Comparison of ENCODE assay signal across 15 mouse cellular contexts in the genomic region with DNA sequence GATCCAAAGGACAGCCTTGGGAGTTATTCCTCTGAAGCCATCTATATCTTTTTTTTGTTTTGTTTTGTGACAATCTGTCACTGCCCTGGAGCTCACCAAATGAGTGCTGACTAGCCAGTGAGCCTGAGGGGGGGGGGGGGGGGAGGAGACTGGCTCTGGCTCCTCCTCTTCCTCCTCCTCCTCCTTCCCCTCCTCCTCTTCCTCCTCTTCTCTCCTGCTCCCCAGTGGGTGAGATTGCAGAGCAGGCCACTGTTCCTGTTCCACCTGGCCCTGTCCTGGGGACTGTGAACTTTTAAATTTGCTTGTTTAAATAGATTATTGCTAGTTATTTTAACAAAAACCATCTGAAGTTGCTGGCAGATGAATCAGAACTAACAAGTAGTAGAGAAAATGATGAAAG. TPM values are rescaled to one million over a fixed set of nuclear protein-coding genes. Genes with fewer than 3 reads are reported as not detected.
DNase-seq lines count a peak whose midpoint lies in the region; ATAC-seq and TF ChIP-seq lines count a peak whose summit lies in the region.
"Had no signal": no experiment of that assay in that cellular context is flagged by ENCODE, and none has a peak within 500 bp of the region (broad histone marks: within the 10 kb centered on the region; RNA-seq: fewer than 3 reads in every experiment).

No protein-coding gene starts in this region.

- no peak for TF ChIP-seq EP300 in liver, postnatal 0 days (IDR thresholded peaks at IDR 0.05; ENCODE audit: low read depth)

- ATAC-seq in liver, postnatal 0 days, result peak; percentile 70
- ATAC-seq: Patski had no signal

- peaks cover 11% of the 10 kb centered on the region; the same call in 1 of the 2 replicates for H3K4me1 ChIP-seq in liver, postnatal 0 days (ENCODE audit: insufficient read depth)

- H3K4me2 ChIP-seq in liver, postnatal 0 days (ENCODE audit: low read depth, low read length), result peak overlapping the region; percentile 36

- no peak for TF ChIP-seq CTCF in liver, postnatal 0 days (IDR thresholded peaks at IDR 0.05; ENCODE audit: low read depth)

- no peaks in the 10 kb centered on the region for H3K9me3 ChIP-seq in liver, postnatal 0 days (ENCODE audit: low read length)

- no peak overlapping the region for H3K9ac ChIP-seq in liver, postnatal 0 days (replicated peaks)

- peaks cover 47% of the 10 kb centered on the region for H3K36me3 ChIP-seq in liver, postnatal 0 days (replicated peaks; ENCODE audit: insufficient read depth, low read length)

- no peaks in the 10 kb centered on the region for H3K27me3 ChIP-seq in liver, postnatal 0 days (ENCODE audit: insufficient read depth, low read length)
- H3K27me3 ChIP-seq: Patski had no signal

- peak; percentile 49 for DNase-seq in A20 (ENCODE audit: low read depth, low spot score)
- DNase-seq in c-Kit-negative CD71-positive TER-119-positive erythroid progenitor cells, embryonic 14.5 days (ENCODE audit: low read depth, low spot score), result peak; percentile 48
- peak; percentile 80 for DNase-seq in liver
- peak; percentile 65 for DNase-seq in liver, postnatal 0 days
- no peak for DNase-seq in embryo, embryonic 9.5 days (ENCODE audit: extremely low spot score)
- DNase-seq in thymus, adult 18-20 months, result no peak
- no peak for DNase-seq in layer of hippocampus, postnatal 25 days (ENCODE audit: extremely low spot score in 1 of 2, low spot score in 1 of 2)
- DNase-seq: adrenal gland, postnatal 14 days; cerebellum, adult 11-12 months; cerebellum, postnatal 14 days; gastrocnemius, postnatal 36 days; lung, adult 2 months; retina, postnatal 1 day; thymus, postnatal 36 days had no signal

- H3K4me3 ChIP-seq in liver, postnatal 0 days (ENCODE audit: low read depth, low read length), result 0 out of 2 replicates have a peak overlapping the region, but pooled peaks have one; percentile 4

- peak overlapping the region; percentile 67 for H3K27ac ChIP-seq in liver, postnatal 0 days (ENCODE audit: low read depth)

RNA-seq across cellular contexts. Expression of a gene that starts 28.8 kb away (rescaled TPM):
- polyA plus RNA-seq in liver, postnatal 0 days (2015; fragmentation: Nextera tagmentation; extraction: Ambion mirVana), result 22.5 and 22.9 TPM in 2 replicates
- total RNA-seq in layer of hippocampus, postnatal 25 days (2021), result 10 to 100 TPM; 32.2 to 38.2 TPM

Comparison
In these comparisons a context has a peak if more than half of its experiments do, and no peak if none do; other contexts are left out.
1. DNase-seq: peak in A20 (single experiment), c-Kit-negative CD71-positive TER-119-positive erythroid progenitor cells, embryonic 14.5 days (single experiment), liver (single experiment) and liver, postnatal 0 days (single experiment); none in embryo, embryonic 9.5 days (single experiment), thymus, adult 18-20 months (0 of 2) and layer of hippocampus, postnatal 25 days (0 of 2).